Mouse (Mus musculus) limb, embryonic 10.5 days (tissue): Measurements from ENCODE around the gene F7. TPM values are rescaled to one million over a fixed set of nuclear protein-coding genes. Genes with fewer than 3 reads are reported as not detected.

ENCODE experiments used
- polyA plus RNA-seq: library from polyadenylated mRNA; unstranded; fragments of >200 nt; fragmentation: Nextera tagmentation; extraction: Ambion mirVana; gene quantifications from 2 replicates; pipeline ENCODE4 v1.2.1, GENCODE M21; 2016

The F7 gene
- polyA plus RNA-seq, 1 experiment from 2014 or later = not detected

Other genes with a start within 250 kb of the F7 start
- gene Mcf2l, start 152.2 kb upstream of the F7 start, polyA plus RNA-seq = 5.7 and 10.3 TPM in 2 replicates
- gene F10, start 11.3 kb downstream of the F7 start, polyA plus RNA-seq = 0.53 and 0.64 TPM in 2 replicates
- 0.20 and 0.33 TPM in 2 replicates for gene Proz, start 34.9 kb downstream of the F7 start, polyA plus RNA-seq
- 62.9 and 65.8 TPM in 2 replicates for gene Pcid2, start 79.4 kb downstream of the F7 start, polyA plus RNA-seq
- 92.4 and 104 TPM in 2 replicates for gene Cul4a, start 79.6 kb downstream of the F7 start, polyA plus RNA-seq
- gene Lamp1, start 133.1 kb downstream of the F7 start, polyA plus RNA-seq = 186 and 196 TPM in 2 replicates
- gene Grtp1, start 174.6 kb downstream of the F7 start, polyA plus RNA-seq = 16.0 and 18.8 TPM in 2 replicates
- gene Adprhl1, start 228.1 kb downstream of the F7 start, polyA plus RNA-seq = 0.14 TPM in 1 of 2 replicates, not detected in the other